Mouse (Mus musculus) small intestine, adult 2 months (tissue): Measurements from ENCODE around the gene Stk39.

Experiments
- CTCF ChIP-seq: fragments of 200-500 bp; IDR thresholded peaks from 2 replicates; pipeline ENCODE4 v1.5.1; 2012; ENCODE audit warnings: low read depth, mild to moderate bottlenecking, control low read depth, inconsistent platforms, low read length, moderate library complexity, mixed read lengths; ENCODE audit not compliant: insufficient replicate concordance, insufficient read length; ENCODE audit errors: extremely low read depth
- POLR2A ChIP-seq: fragments of 200-500 bp; IDR thresholded peaks from 2 replicates; pipeline ENCODE4 v1.6.1; 2012; ENCODE audit warnings: low read depth, mild to moderate bottlenecking, control low read depth, inconsistent platforms, low read length, moderate library complexity

GRCm38 (mm10) chr2:68232929-68233328, 239.1 kb downstream of the Stk39 start:
- TF ChIP-seq POLR2A (no peak), CTCF (no peak)
